Mouse (Mus musculus) activated CD4-positive, CD25-positive, alpha-beta regulatory T cell, adult 9 weeks (primary cell): Measurements from ENCODE around the gene Pdc. TPM values are rescaled to one million over a fixed set of nuclear protein-coding genes. Genes with fewer than 3 reads are reported as not detected.

Source experiments
- polyA plus RNA-seq: library from polyadenylated mRNA; unstranded; fragments of 100-300 nt; shearing (Covaris generic); gene quantifications from one replicate; pipeline ENCODE4 v1.2.1, GENCODE M21; 2017

The Pdc gene
- not detected for polyA plus RNA-seq

DNA sequence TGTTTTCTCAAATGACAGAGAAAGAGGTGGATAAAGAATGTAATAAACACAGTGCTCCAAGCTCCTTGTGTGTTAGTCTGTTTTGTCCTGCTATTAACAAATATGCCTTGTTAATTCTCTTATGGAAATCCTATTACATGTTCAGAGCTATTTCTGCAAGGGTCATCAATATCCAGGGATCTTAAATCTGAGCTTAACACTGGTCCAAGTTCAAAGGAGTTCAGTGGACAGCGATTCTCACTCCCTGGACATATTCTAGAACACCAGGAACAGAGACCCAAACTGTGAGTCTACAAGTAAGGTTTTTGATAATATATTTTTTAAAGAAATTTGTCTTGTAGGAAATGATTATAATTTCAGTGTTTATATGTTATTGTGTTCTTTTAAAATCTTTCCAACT lies at the start of gene Pdc:
TSS of gene Pdc (plus strand) at position 213 of the 400 bp plus-strand sequence.

Other genes starting within 250 kb of the Pdc start
- not detected for gene Ptgs2, start 219.4 kb upstream of the Pdc start, polyA plus RNA-seq
- 181 TPM for gene Tpr, start 73.4 kb downstream of the Pdc start, polyA plus RNA-seq
- 31.8 TPM for gene Odr4, start 73.7 kb downstream of the Pdc start, polyA plus RNA-seq
- 32.9 TPM for gene Prg4, start 146.7 kb downstream of the Pdc start, polyA plus RNA-seq